Mouse (Mus musculus) heart, postnatal 0 days (tissue): ENCODE measurements at regions not wholly inside any gene's neighbourhood (a gene's known extent, or its start where the extent isn't known, plus 50 kb on each side); places are given as distances from the start of the nearest gene placed in this dataset.

Experiments
- CTCF ChIP-seq: IDR thresholded peaks from 2 replicates; pipeline ENCODE4 v1.5.1; 2016; ENCODE audit warnings: antibody characterized with exemption, control low read depth, low read depth
- EP300 ChIP-seq: IDR thresholded peaks from 2 replicates; pipeline ENCODE4 v1.6.1; 2016; ENCODE audit warnings: antibody characterized with exemption, low read depth

GRCm38 (mm10) chr2:113931689-113932088 is 81.7 kb downstream of the Gjd2 start:
- TF ChIP-seq EP300 (no peak), CTCF (no peak)
